Mouse (Mus musculus): ENCODE data around the gene Dennd1a.

Dennd1a gene

GRCm38 (mm10) chr2:38164326-38165035, 122.7 kb downstream of the Dennd1a start:
- DNase-seq (ENCODE audit: low spot score) = no peak

GRCm38 (mm10) chr2:38162486-38162885, 124.7 kb downstream of the Dennd1a start:
- no peak for DNase-seq (ENCODE audit: low spot score)

DNA sequence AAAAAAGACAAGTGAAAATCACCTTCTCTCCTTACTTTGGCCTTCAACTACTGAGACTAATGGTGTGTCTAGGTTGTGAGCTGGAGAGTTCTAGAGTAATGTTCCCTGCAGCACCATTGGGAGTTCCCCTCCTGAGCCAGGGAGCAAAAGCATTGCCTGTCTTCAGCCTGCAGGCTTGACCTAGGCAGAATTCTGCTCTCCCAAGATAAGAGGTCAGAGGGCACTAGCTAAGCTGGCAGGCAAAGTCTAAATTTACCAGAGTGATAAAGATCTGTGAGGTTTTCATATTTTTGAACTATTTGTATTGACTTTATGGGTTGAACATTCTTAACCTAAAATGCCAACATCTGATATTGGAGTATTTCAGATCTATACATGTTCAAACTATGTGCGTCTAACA, 125.7 kb downstream of the Dennd1a start:
- DNase-seq (ENCODE audit: low spot score) = no peak

- no peak for DNase-seq (ENCODE audit: low spot score)
Measured at GRCm38 (mm10) chr2:38159736-38160135, 127.5 kb downstream of the Dennd1a start.

- DNase-seq (ENCODE audit: low spot score) = no peak
Measured at GRCm38 (mm10) chr2:38157002-38157401, 130.2 kb downstream of the Dennd1a start.

DNA sequence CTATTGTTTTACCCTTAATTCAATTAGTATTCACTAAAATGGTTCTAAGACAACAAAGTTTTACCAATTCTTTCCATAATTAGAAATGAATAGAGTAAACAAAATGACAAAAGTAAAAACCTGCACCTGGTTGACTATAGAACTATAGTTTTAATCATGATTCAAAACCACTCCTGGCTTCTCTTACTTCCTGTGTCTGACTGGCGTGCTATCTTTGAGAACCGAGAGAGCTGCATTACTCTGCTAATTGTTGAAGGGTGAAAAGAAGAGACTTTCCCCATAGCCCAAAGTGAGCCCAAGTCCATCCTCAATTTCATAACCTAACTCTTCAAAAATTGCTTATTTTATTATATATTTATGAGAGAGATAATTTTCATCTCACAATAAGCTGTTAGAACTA, 131.2 kb downstream of the Dennd1a start:
- no peak for DNase-seq (ENCODE audit: low spot score)

GRCm38 (mm10) chr2:38144831-38145230, 142.4 kb downstream of the Dennd1a start:
- DNase-seq (ENCODE audit: low spot score) = no peak

- no peak for DNase-seq (ENCODE audit: low spot score)
Measured at GRCm38 (mm10) chr2:38144067-38144779, 143.0 kb downstream of the Dennd1a start.

DNA sequence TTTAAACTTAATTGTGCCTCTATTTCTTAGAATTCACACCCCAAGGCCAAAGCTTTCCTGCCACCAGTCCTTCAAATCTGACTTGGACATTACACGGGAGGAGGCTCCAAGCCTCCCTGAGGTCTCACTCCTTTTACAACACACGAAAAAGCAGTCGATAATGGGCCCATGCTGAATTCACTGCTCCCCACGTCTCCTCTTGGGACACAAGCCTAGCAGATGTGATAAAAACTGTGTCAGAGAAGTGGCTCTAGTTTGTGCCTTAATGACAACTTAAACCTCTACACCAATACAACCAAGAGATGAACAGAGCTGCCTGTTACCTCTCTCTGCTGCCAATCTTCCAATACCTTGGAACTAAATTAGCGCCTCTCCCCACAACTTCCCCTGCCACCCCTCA, 144.3 kb downstream of the Dennd1a start:
- DNase-seq (ENCODE audit: low spot score) = no peak

GRCm38 (mm10) chr2:38142210-38142609, 145.0 kb downstream of the Dennd1a start:
- DNase-seq (ENCODE audit: low spot score) = no peak

DNA sequence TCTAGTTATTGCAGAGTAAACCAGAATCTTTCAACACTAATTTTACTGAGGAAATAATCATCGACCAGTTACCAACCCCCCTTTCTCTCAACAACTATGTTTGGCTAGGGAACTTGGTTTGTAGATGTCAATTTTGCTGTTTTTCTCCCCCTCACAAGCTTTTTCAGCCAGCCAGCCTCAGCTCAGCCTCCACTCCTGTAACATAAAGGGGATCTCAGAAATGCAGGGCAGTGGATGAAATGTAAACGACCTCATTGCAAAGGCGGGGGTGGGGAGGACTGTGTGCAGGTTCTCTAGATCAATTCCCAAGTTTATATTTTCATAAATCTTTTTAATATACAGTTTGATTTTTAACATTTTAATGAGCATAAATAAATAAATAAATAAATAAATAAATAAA, 147.7 kb downstream of the Dennd1a start:
- no peak for DNase-seq (ENCODE audit: low spot score)

- DNase-seq (ENCODE audit: low spot score) = no peak
Measured at GRCm38 (mm10) chr2:38137086-38137485, 150.1 kb downstream of the Dennd1a start.

DNA sequence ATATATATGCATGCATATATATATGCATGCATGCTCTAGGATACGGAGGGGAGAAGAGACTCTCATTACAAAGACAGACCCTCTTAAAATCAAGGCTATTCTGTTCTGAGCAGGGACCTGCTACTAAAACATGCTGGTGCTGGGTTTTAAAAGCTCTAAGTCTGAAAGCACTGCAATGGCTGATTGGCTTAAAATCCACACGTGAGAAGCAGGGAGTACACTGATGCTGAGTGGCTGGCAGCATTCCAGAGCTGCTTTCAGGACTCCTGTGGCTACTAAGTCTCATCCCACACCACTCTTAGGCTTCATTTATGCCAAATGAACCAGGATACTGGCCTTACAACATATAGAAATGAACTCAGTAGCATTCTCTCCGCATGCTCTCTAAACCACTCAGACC, 151.8 kb downstream of the Dennd1a start:
- DNase-seq (ENCODE audit: low spot score) = no peak

GRCm38 (mm10) chr2:38133036-38133825, 154.0 kb downstream of the Dennd1a start:
- DNase-seq (ENCODE audit: low spot score) = no peak

DNA sequence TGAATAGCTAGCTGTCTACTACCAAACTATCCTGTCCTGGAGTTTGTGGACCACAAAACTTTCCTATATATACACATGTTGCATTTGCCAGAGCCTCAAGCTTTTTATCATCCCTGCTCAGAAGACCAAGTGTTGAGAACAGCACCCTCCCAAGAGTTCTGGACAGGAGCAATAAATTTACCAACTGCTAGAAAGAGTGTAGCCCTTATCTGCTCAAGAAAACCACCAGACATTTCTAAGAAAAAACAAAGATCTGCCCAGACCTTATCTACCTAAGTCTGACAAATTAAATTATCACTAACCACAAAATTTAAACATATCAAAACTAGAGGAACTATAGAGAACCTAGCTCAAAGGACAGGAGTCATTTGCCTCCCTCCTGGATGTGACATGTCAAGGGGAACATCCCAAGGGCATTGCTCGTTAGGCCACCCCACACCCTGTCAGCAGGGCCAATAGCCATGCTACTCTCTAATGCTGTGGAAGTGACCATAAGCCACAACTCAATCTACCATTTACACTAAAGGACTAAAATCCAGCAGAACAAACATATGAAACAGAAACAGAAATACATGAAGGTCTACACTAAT, 154.9 kb downstream of the Dennd1a start:
- DNase-seq (ENCODE audit: low spot score) = no peak

- DNase-seq (ENCODE audit: low spot score) = no peak
Measured at GRCm38 (mm10) chr2:38131538-38131937, 155.7 kb downstream of the Dennd1a start.

GRCm38 (mm10) chr2:38129961-38130802, 157.0 kb downstream of the Dennd1a start:
- DNase-seq (ENCODE audit: low spot score) = no peak

GRCm38 (mm10) chr2:38126383-38126732, 160.8 kb downstream of the Dennd1a start:
- no peak for DNase-seq (ENCODE audit: low spot score)

GRCm38 (mm10) chr2:38125671-38126382, 161.4 kb downstream of the Dennd1a start:
- DNase-seq (ENCODE audit: low spot score) = no peak

DNA sequence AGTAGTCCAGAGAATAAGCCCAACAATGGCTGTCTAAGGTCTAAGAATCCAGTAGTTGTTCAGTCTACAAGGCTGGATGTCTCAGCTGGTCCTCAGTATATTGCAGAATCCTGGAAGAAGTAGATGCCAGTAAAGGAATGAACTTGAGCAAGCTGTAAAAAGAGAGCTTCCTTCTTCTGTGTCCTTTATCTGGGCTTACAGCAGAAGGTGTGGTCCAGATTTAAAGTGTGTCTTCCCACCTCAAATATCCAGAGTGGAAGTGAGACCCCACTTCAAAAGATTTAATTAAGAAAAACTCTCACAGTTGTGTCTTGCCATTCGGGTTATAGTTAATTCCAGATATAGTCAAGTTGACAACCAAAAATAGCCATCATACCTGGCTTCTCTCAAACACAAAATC, 162.5 kb downstream of the Dennd1a start:
- DNase-seq (ENCODE audit: low spot score) = no peak

DNA sequence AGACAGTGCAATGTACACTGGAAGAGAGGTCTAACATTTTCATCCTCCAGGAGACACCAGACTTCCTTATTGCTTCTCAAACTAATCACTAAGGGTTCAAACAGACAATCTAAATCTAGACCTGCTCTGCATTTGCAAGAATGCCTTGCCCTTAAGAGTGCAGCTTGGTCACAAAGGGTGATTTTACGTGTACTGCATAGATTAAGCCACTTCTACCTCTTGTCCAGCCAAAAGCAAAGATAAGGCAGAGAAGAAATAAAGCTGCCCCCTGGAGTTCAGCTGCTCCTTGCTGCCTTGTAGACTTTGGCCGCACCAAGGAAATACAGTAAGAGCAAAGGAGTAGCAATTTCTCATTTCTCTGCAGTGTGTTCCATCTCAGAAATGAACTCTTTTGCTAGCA, 172.2 kb downstream of the Dennd1a start:
- no peak for DNase-seq (ENCODE audit: low spot score)

Measured in left cerebral cortex, adult 11 months (tissue).